Mouse (Mus musculus): ENCODE measurements around the gene Dhdds. TPM values are rescaled to one million over a fixed set of nuclear protein-coding genes. Genes with fewer than 3 reads are reported as not detected.

Dhdds gene
- polyA plus RNA-seq, 1 experiment from 2014 or later, result 42.4 TPM

- ATAC-seq (ENCODE audit: low FRiP score), result no peak
- Histone ChIP-seq H3K9me3 (ENCODE audit: control insufficient read depth, low read length) (no peaks in the 10 kb centered on the region), H3K4me2 (no peak overlapping the region), H3K4me1 (ENCODE audit: control insufficient read depth, insufficient read depth, low read length) (no peaks in the 10 kb centered on the region), H3K27me3 (ENCODE audit: control insufficient read depth, insufficient read depth, low read length) (no peaks in the 10 kb centered on the region), H3K4me3 (ENCODE audit: low read depth, low read length) (no peak overlapping the region), H3K36me3 (ENCODE audit: control insufficient read depth, insufficient read depth, low read length) (no peaks in the 10 kb centered on the region), H3K9ac (ENCODE audit: low read length) (no peak overlapping the region), H3K27ac (ENCODE audit: low read depth, low read length) (no peak overlapping the region)
- WGBS, result 86% methylated on average over 3 of the region's 3 CpGs
- no peak for DNase-seq (ENCODE audit: low spot score, missing footprints)
Observed at GRCm38 (mm10) chr4:133943791-133944190, 56.9 kb downstream of the Dhdds start.

- 92% methylated on average over 4 of the region's 4 CpGs for WGBS
- no peak overlapping the region for H3K9ac ChIP-seq (ENCODE audit: low read length)
- H3K27me3 ChIP-seq (ENCODE audit: control insufficient read depth, insufficient read depth, low read length), result no peaks in the 10 kb centered on the region
- H3K36me3 ChIP-seq (ENCODE audit: control insufficient read depth, insufficient read depth, low read length), result no peaks in the 10 kb centered on the region
- no peak overlapping the region for H3K27ac ChIP-seq (ENCODE audit: low read depth, low read length)
- H3K4me2 ChIP-seq, result no peak overlapping the region
- no peak for ATAC-seq (ENCODE audit: low FRiP score)
- H3K9me3 ChIP-seq (ENCODE audit: control insufficient read depth, low read length), result no peaks in the 10 kb centered on the region
- H3K4me1 ChIP-seq (ENCODE audit: control insufficient read depth, insufficient read depth, low read length), result no peaks in the 10 kb centered on the region
- DNase-seq (ENCODE audit: low spot score, missing footprints), result no peak
- no peak overlapping the region for H3K4me3 ChIP-seq (ENCODE audit: low read depth, low read length)
Observed at GRCm38 (mm10) chr4:133942679-133943078, 58.0 kb downstream of the Dhdds start.

GRCm38 (mm10) chr4:133941576-133941975 lies 59.1 kb downstream of the Dhdds start:
- WGBS, result 57% methylated on average over 3 of the region's 3 CpGs
- Histone ChIP-seq H3K9me3 (ENCODE audit: control insufficient read depth, low read length) (no peaks in the 10 kb centered on the region), H3K4me1 (ENCODE audit: control insufficient read depth, insufficient read depth, low read length) (no peaks in the 10 kb centered on the region), H3K4me2 (no peak overlapping the region), H3K27ac (ENCODE audit: low read depth, low read length) (no peak overlapping the region), H3K4me3 (ENCODE audit: low read depth, low read length) (no peak overlapping the region), H3K9ac (ENCODE audit: low read length) (no peak overlapping the region), H3K36me3 (ENCODE audit: control insufficient read depth, insufficient read depth, low read length) (no peaks in the 10 kb centered on the region), H3K27me3 (ENCODE audit: control insufficient read depth, insufficient read depth, low read length) (no peaks in the 10 kb centered on the region)
- DNase-seq (ENCODE audit: low spot score, missing footprints) (no peak), ATAC-seq (ENCODE audit: low FRiP score) (no peak)

GRCm38 (mm10) chr4:133940386-133941260 lies 60.1 kb downstream of the Dhdds start:
- 90% methylated on average over 13 of the region's 13 CpGs for WGBS

GRCm38 (mm10) chr4:133938077-133938476 lies 62.6 kb downstream of the Dhdds start:
- Histone ChIP-seq H3K36me3 (ENCODE audit: control insufficient read depth, insufficient read depth, low read length) (no peaks in the 10 kb centered on the region), H3K27ac (ENCODE audit: low read depth, low read length) (no peak overlapping the region), H3K4me2 (no peak overlapping the region), H3K9ac (ENCODE audit: low read length) (no peak overlapping the region), H3K4me3 (ENCODE audit: low read depth, low read length) (no peak overlapping the region), H3K9me3 (ENCODE audit: control insufficient read depth, low read length) (no peaks in the 10 kb centered on the region), H3K27me3 (ENCODE audit: control insufficient read depth, insufficient read depth, low read length) (no peaks in the 10 kb centered on the region), H3K4me1 (ENCODE audit: control insufficient read depth, insufficient read depth, low read length) (no peaks in the 10 kb centered on the region)
- ATAC-seq (ENCODE audit: low FRiP score), result no peak
- DNase-seq (ENCODE audit: low spot score, missing footprints), result no peak
- 69% methylated on average over 2 of the region's 2 CpGs for WGBS

More at GRCm38 (mm10) chr4:133940386-133941260, 60.1 kb downstream of the Dhdds start:
- Histone ChIP-seq H3K4me3 (ENCODE audit: low read depth, low read length) (no peak overlapping the region), H3K36me3 (ENCODE audit: control insufficient read depth, insufficient read depth, low read length) (no peaks in the 10 kb centered on the region), H3K9ac (ENCODE audit: low read length) (no peak overlapping the region), H3K27ac (ENCODE audit: low read depth, low read length) (no peak overlapping the region), H3K9me3 (ENCODE audit: control insufficient read depth, low read length) (no peaks in the 10 kb centered on the region), H3K27me3 (ENCODE audit: control insufficient read depth, insufficient read depth, low read length) (no peaks in the 10 kb centered on the region), H3K4me1 (ENCODE audit: control insufficient read depth, insufficient read depth, low read length) (no peaks in the 10 kb centered on the region), H3K4me2 (no peak overlapping the region)
- DNase-seq (ENCODE audit: low spot score, missing footprints) (no peak), ATAC-seq (ENCODE audit: low FRiP score) (no peak)

GRCm38 (mm10) chr4:133931785-133932184 lies 68.9 kb downstream of the Dhdds start:
- no peak overlapping the region for H3K27ac ChIP-seq (ENCODE audit: low read depth, low read length)
- no peaks in the 10 kb centered on the region for H3K36me3 ChIP-seq (ENCODE audit: control insufficient read depth, insufficient read depth, low read length)
- H3K27me3 ChIP-seq (ENCODE audit: control insufficient read depth, insufficient read depth, low read length), result no peaks in the 10 kb centered on the region
- WGBS, result 90% methylated on average over 3 of the region's 3 CpGs
- no peak overlapping the region for H3K4me3 ChIP-seq (ENCODE audit: low read depth, low read length)
- no peaks in the 10 kb centered on the region for H3K4me1 ChIP-seq (ENCODE audit: control insufficient read depth, insufficient read depth, low read length)
- no peak overlapping the region for H3K9ac ChIP-seq (ENCODE audit: low read length)
- ATAC-seq (ENCODE audit: low FRiP score) (no peak), DNase-seq (ENCODE audit: low spot score, missing footprints) (no peak)
- H3K4me2 ChIP-seq, result no peak overlapping the region
- no peaks in the 10 kb centered on the region for H3K9me3 ChIP-seq (ENCODE audit: control insufficient read depth, low read length)

- 14% methylated on average over 10 of the region's 10 CpGs for WGBS
- H3K4me1 ChIP-seq (ENCODE audit: control insufficient read depth, insufficient read depth, low read length), result no peaks in the 10 kb centered on the region
- no peak overlapping the region for H3K9ac ChIP-seq (ENCODE audit: low read length)
- no peaks in the 10 kb centered on the region for H3K27me3 ChIP-seq (ENCODE audit: control insufficient read depth, insufficient read depth, low read length)
- H3K4me3 ChIP-seq (ENCODE audit: low read depth, low read length), result no peak overlapping the region
- no peak overlapping the region for H3K27ac ChIP-seq (ENCODE audit: low read depth, low read length)
- H3K4me2 ChIP-seq, result no peak overlapping the region
- H3K9me3 ChIP-seq (ENCODE audit: control insufficient read depth, low read length), result no peaks in the 10 kb centered on the region
- ATAC-seq (ENCODE audit: low FRiP score) (no peak), DNase-seq (ENCODE audit: low spot score, missing footprints) (no peak)
- H3K36me3 ChIP-seq (ENCODE audit: control insufficient read depth, insufficient read depth, low read length), result no peaks in the 10 kb centered on the region
Observed at GRCm38 (mm10) chr4:133931349-133931748, 69.4 kb downstream of the Dhdds start.

GRCm38 (mm10) chr4:133929278-133929670 lies 71.4 kb downstream of the Dhdds start:
- Histone ChIP-seq H3K9me3 (ENCODE audit: control insufficient read depth, low read length) (no peaks in the 10 kb centered on the region), H3K4me3 (ENCODE audit: low read depth, low read length) (no peak overlapping the region), H3K27ac (ENCODE audit: low read depth, low read length) (no peak overlapping the region), H3K4me1 (ENCODE audit: control insufficient read depth, insufficient read depth, low read length) (no peaks in the 10 kb centered on the region), H3K36me3 (ENCODE audit: control insufficient read depth, insufficient read depth, low read length) (no peaks in the 10 kb centered on the region), H3K9ac (ENCODE audit: low read length) (no peak overlapping the region), H3K4me2 (no peak overlapping the region), H3K27me3 (ENCODE audit: control insufficient read depth, insufficient read depth, low read length) (no peaks in the 10 kb centered on the region)
- no peak for ATAC-seq (ENCODE audit: low FRiP score)
- DNase-seq (ENCODE audit: low spot score, missing footprints), result no peak
- WGBS, result 67% methylated on average over 7 of the region's 7 CpGs

- Histone ChIP-seq H3K4me3 (ENCODE audit: low read depth, low read length) (no peak overlapping the region), H3K27ac (ENCODE audit: low read depth, low read length) (no peak overlapping the region), H3K36me3 (ENCODE audit: control insufficient read depth, insufficient read depth, low read length) (no peaks in the 10 kb centered on the region), H3K9ac (ENCODE audit: low read length) (no peak overlapping the region), H3K27me3 (ENCODE audit: control insufficient read depth, insufficient read depth, low read length) (no peaks in the 10 kb centered on the region), H3K4me1 (ENCODE audit: control insufficient read depth, insufficient read depth, low read length) (no peaks in the 10 kb centered on the region), H3K9me3 (ENCODE audit: control insufficient read depth, low read length) (no peaks in the 10 kb centered on the region), H3K4me2 (no peak overlapping the region)
- DNase-seq (ENCODE audit: low spot score, missing footprints), result no peak
- no peak for ATAC-seq (ENCODE audit: low FRiP score)
- 68% methylated on average over 15 of the region's 15 CpGs for WGBS
Observed at GRCm38 (mm10) chr4:133928576-133929277, 72.0 kb downstream of the Dhdds start.

Measured in midbrain, embryonic 11.5 days (tissue).